Mouse (Mus musculus) ES-E14 (cell line): ENCODE data around the gene 1110004F10Rik.

ENCODE experiments used
- CHD2 ChIP-seq: IDR thresholded peaks from 2 replicates; pipeline ENCODE4 v1.6.1; 2014; ENCODE audit warnings: mild to moderate bottlenecking, low read depth, low read length, inconsistent platforms
- MAFK ChIP-seq: IDR thresholded peaks from 2 replicates; pipeline ENCODE4 v1.6.1; 2014; ENCODE audit warnings: mild to moderate bottlenecking, low read depth, low read length, inconsistent platforms; ENCODE audit not compliant: insufficient read depth
- ZC3H11A ChIP-seq: IDR thresholded peaks from 2 replicates; pipeline ENCODE4 v1.6.1; 2012; ENCODE audit warnings: low read depth, mild to moderate bottlenecking, inconsistent platforms, low read length, borderline replicate concordance
- ZNF384 ChIP-seq: IDR thresholded peaks from 2 replicates; pipeline ENCODE4 v1.6.1; 2012; ENCODE audit warnings: low read depth, low read length, inconsistent platforms

DNA sequence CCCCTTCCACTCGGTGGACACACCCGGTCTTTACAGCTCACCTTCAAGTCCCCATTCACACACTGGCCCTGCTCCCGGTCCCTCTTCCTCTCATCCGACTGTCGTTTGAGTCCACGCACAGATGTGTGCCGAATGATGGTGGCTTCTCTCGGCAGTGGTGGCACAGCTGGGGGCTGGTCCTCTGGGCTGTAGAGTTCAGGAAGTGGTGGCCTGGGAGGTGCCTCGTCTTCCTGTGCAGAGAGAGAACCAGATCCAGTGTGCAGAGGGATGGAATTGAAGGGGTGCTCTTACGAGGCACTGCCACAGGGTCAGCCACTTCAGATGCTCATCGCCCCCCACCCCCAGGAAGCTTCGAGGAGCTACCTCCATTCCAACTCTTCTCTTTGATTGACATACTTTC, 98.0 kb downstream of the 1110004F10Rik start:
- TF ChIP-seq MAFK (no peak), ZC3H11A (no peak), CHD2 (no peak), ZNF384 (no peak)
